Mouse (Mus musculus) hindbrain, postnatal 0 days (tissue): Measurements from ENCODE around the gene Fkbp15. TPM values are rescaled to one million over a fixed set of nuclear protein-coding genes. Genes with fewer than 3 reads are reported as not detected.

Source experiments
- ATAC-seq: fragments of 200-750 bp; cut with Nextera tagmentation; 2 replicates; pipeline ENCODE4 v1.8.0; 2017; ENCODE audit warnings: mild to moderate bottlenecking, moderate TSS enrichment, moderate library complexity
- DNase-seq: peaks from one replicate; pipeline ENCODE4 v3.0.0-alpha.2; 2015; ENCODE audit warnings: low spot score
- H3K27ac ChIP-seq: fragments of 300-500 bp; sonication (generic); 2 replicates; pipeline ENCODE4 v1.5.1; 2014; ENCODE audit warnings: mild to moderate bottlenecking
- H3K27me3 ChIP-seq: fragments of 300-500 bp; sonication (generic); 2 replicates; pipeline ENCODE4 v1.6.1; 2014; ENCODE audit warnings: low read length, mixed read lengths; ENCODE audit not compliant: insufficient read depth
- H3K36me3 ChIP-seq: fragments of 300-500 bp; sonication (generic); 2 replicates; pipeline ENCODE4 v1.6.1; 2014; ENCODE audit warnings: low read length, mixed read lengths; ENCODE audit not compliant: insufficient read depth
- H3K4me1 ChIP-seq: fragments of 300-500 bp; sonication (generic); 2 replicates; pipeline ENCODE4 v1.6.1; 2014; ENCODE audit warnings: antibody characterized with exemption, low read length, mixed read lengths; ENCODE audit not compliant: insufficient read depth
- H3K4me2 ChIP-seq: fragments of 300-500 bp; sonication (generic); 2 replicates; pipeline ENCODE4 v1.6.1; 2014; ENCODE audit warnings: low read depth, mild to moderate bottlenecking, low read length, moderate library complexity, mixed read lengths
- H3K4me3 ChIP-seq: fragments of 300-500 bp; sonication (generic); 2 replicates; pipeline ENCODE4 v1.5.1; 2014; ENCODE audit warnings: low read length
- H3K9ac ChIP-seq: fragments of 300-500 bp; sonication (generic); replicated peaks from 2 replicates; pipeline ENCODE4 v1.6.1; 2014; ENCODE audit warnings: mild to moderate bottlenecking, low read length, moderate library complexity, mixed read lengths
- H3K9me3 ChIP-seq: fragments of 300-500 bp; sonication (generic); 2 replicates; pipeline ENCODE4 v1.6.1; 2016; ENCODE audit warnings: low read length, mixed read lengths
- CTCF ChIP-seq: IDR thresholded peaks from 2 replicates; pipeline ENCODE4 v1.5.1; 2016; ENCODE audit warnings: antibody characterized with exemption, control low read depth, low read depth
- WGBS: fragments of 180-500 bp; shearing (Covaris S2); extraction: QIAGEN DNeasy Blood & Tissue Kit; methylation state at CpG from one replicate; pipeline ENCODE4 v1.1.7; 2014; 5-methylcytosine and 5-hydroxymethylcytosine counted together
- polyA plus RNA-seq: library from polyadenylated mRNA; unstranded; fragments of >200 nt; fragmentation: Nextera tagmentation; extraction: Ambion mirVana; gene quantifications from 2 replicates; pipeline ENCODE4 v1.2.1, GENCODE M21; 2015
- total RNA-seq: library from RNA; depleted of rRNA; stranded (reverse); fragments of >200 nt; gene quantifications from 2 replicates; pipeline ENCODE4 v1.2.3, GENCODE M21; 2014

Fkbp15 gene
- total and polyA plus RNA-seq, 2 experiments from 2014 or later = 22.6 to 38.3 TPM

DNA sequence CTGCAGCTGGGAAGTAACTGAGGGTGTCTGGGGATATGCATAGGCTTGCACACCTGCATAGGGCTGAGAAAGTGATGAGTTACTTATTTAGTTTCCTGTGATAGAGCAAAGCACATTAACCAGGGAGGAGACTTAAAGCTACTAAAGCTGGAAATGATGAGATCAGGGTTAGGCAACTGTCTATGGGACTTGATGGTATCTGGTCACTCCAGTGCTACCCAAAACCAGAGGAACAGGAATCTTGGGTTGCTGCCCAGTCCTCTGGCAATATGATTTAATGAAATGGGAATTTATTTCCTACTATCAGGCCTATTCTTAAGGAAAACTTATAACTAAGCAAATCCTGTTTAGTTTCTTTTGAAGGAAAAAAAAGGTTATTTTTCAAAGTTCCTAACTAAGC lies 34.2 kb downstream of the Fkbp15 start:
- Histone ChIP-seq H3K36me3 (peaks cover 54% of the 10 kb centered on the region), H3K27ac (no peak overlapping the region), H3K4me1 (no peaks in the 10 kb centered on the region), H3K27me3 (no peaks in the 10 kb centered on the region), H3K9me3 (no peaks in the 10 kb centered on the region), H3K4me3 (no peak overlapping the region), H3K4me2 (no peak overlapping the region), H3K9ac (no peak overlapping the region)
- no peak for TF ChIP-seq CTCF
- ATAC-seq = no peak
- DNase-seq = no peak

DNA sequence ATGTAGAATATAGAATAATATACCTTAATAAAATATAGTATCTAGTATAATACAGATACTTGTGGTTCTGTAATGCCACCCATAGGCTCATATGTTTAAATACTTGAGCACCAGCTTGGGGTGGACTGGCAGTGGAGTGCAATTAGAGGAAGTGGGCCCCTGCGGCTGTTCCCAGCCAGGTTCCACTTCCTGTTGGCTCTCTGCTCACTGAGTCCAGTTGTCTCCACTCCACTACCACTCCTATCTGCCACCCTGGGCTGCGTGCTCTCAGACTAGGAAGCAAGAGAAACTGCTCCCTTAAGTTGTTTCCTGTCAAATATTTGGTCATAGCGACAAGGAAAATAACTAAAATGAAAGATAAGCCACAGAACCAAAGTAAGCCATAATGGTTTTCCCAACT lies 37.7 kb downstream of the Fkbp15 start:
- no peak for TF ChIP-seq CTCF
- Histone ChIP-seq H3K4me2 (no peak overlapping the region), H3K4me1 (no peaks in the 10 kb centered on the region), H3K9me3 (no peaks in the 10 kb centered on the region), H3K4me3 (no peak overlapping the region), H3K9ac (no peak overlapping the region), H3K36me3 (peaks cover 64% of the 10 kb centered on the region), H3K27ac (no peak overlapping the region), H3K27me3 (no peaks in the 10 kb centered on the region)
- 83% methylated on average over 3 of the region's 3 CpGs for WGBS
- DNase-seq = no peak
- no peak for ATAC-seq

DNA sequence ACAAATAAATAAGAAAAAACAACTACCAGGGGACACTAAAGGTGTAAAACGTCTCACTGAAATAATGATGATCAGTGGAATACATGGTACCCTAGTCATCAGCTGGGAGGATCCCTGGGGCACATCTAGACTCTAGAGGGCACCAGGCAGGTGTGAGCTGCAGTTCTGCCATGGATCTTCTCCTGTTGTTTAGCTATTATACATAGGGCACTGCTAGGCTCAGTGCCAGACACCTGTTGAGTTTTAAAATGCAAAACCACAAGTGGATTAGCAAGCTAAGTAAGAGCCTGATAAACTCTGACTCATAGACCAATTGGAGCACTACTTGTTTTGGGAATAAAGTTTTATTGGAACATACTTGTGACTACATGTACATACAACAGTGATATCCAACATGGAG lies 42.1 kb downstream of the Fkbp15 start:
- no peak overlapping the region for H3K9ac ChIP-seq
- ATAC-seq = no peak
- TF ChIP-seq CTCF = no peak
- DNase-seq = no peak
- H3K9me3 ChIP-seq = no peaks in the 10 kb centered on the region
- no peak overlapping the region for H3K4me3 ChIP-seq
- H3K4me1 ChIP-seq = no peaks in the 10 kb centered on the region
- 78% methylated on average over 1 of the region's 1 CpGs for WGBS
- H3K27me3 ChIP-seq = no peaks in the 10 kb centered on the region
- H3K36me3 ChIP-seq = peaks cover 52% of the 10 kb centered on the region
- no peak overlapping the region for H3K4me2 ChIP-seq
- no peak overlapping the region for H3K27ac ChIP-seq

DNA sequence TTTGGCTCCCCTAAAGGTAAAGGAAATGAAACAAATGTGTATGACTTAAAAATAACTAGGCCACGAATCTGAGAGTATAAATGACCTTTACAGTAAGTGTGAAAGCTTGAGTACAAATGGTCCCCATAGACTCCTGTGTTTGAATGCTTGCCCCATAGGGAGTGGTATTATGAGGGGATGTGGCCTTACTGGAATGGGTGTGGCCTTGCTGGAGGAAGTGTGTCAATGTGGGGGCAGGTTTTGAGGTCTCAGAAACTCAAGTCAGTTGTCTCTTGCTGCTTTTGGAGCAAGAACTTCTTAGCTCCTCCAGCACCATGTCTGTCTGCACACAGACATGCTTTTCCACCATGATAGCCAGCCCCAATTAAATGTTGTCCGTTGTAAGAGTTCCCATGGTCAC lies 43.9 kb downstream of the Fkbp15 start:
- no peak for TF ChIP-seq CTCF
- H3K4me2 ChIP-seq = no peak overlapping the region
- no peak overlapping the region for H3K27ac ChIP-seq
- H3K4me1 ChIP-seq = no peaks in the 10 kb centered on the region
- no peaks in the 10 kb centered on the region for H3K9me3 ChIP-seq
- H3K27me3 ChIP-seq = no peaks in the 10 kb centered on the region
- peaks cover 53% of the 10 kb centered on the region for H3K36me3 ChIP-seq
- DNase-seq = no peak
- no peak for ATAC-seq
- no peak overlapping the region for H3K9ac ChIP-seq
- 82% methylated on average over 2 of the region's 2 CpGs for WGBS
- no peak overlapping the region for H3K4me3 ChIP-seq

DNA sequence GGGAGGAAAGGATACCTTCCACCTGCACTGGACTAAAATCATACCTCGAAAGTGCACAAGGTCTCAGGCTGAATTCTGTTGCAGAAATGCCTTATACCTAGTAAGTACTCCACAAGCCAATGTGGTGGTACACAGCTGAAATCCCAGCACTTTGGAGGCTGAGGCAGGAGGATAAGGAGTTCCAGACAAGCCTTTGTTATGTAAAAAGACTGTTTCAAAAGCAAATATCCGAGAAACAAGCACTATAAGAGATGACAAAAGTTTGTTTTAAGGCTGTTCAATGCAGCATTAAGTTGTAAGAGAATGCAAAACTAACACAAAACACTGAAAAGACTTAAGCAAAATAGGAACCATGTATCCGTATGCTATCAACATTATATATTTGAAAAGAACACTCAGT lies 45.8 kb downstream of the Fkbp15 start:
- TF ChIP-seq CTCF = no peak
- no peak overlapping the region for H3K4me2 ChIP-seq
- H3K4me1 ChIP-seq = no peaks in the 10 kb centered on the region
- DNase-seq = no peak
- no peak overlapping the region for H3K4me3 ChIP-seq
- H3K27me3 ChIP-seq = no peaks in the 10 kb centered on the region
- 81% methylated on average over 3 of the region's 3 CpGs for WGBS
- no peak overlapping the region for H3K27ac ChIP-seq
- no peaks in the 10 kb centered on the region for H3K9me3 ChIP-seq
- no peak for ATAC-seq
- peaks cover 35% of the 10 kb centered on the region for H3K36me3 ChIP-seq
- H3K9ac ChIP-seq = no peak overlapping the region

DNA sequence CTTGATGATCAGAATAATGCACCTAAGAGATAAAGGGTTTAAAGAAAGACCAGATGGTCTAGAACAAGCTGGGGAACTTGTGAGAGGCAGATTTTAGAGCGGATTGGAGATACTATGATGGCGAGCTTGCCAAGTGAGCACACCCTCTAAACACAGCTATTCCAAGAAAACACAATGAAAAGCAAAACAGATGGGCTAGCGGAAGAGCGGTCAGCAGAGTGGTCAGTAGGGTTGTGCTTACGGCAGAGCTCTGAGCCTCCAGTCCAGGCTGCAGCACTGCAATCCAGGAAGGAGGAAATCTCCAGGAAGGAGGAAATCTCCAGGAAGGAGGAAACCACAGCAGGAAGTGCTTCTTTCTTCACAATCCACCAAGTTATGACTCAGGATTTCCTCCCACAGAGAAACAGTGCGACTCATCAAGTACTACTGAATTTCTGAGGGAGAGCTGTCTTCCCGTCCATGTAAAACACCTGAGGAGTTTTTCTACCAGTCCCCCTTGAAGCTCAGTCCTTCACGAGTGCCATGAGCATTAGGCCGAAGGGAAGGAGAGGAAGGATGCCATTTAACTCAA lies 46.6 kb downstream of the Fkbp15 start:
- Histone ChIP-seq H3K4me1 (no peaks in the 10 kb centered on the region), H3K36me3 (peaks cover 27% of the 10 kb centered on the region), H3K27ac (no peak overlapping the region), H3K27me3 (no peaks in the 10 kb centered on the region), H3K4me3 (no peak overlapping the region), H3K9me3 (no peaks in the 10 kb centered on the region), H3K9ac (no peak overlapping the region), H3K4me2 (no peak overlapping the region)
- no peak for TF ChIP-seq CTCF
- ATAC-seq (no peak), DNase-seq (no peak)
- 90% methylated on average over 9 of the region's 9 CpGs for WGBS

GRCm38 (mm10) chr4:62312821-62313220 lies 47.5 kb downstream of the Fkbp15 start:
- no peaks in the 10 kb centered on the region for H3K9me3 ChIP-seq
- WGBS = 86% methylated on average over 2 of the region's 2 CpGs
- ATAC-seq = no peak
- no peak overlapping the region for H3K4me3 ChIP-seq
- H3K27ac ChIP-seq = no peak overlapping the region
- H3K4me2 ChIP-seq = no peak overlapping the region
- no peak overlapping the region for H3K9ac ChIP-seq
- peaks cover 24% of the 10 kb centered on the region; the same call in 1 of the 2 replicates for H3K36me3 ChIP-seq
- TF ChIP-seq CTCF = no peak
- no peaks in the 10 kb centered on the region for H3K4me1 ChIP-seq
- H3K27me3 ChIP-seq = no peaks in the 10 kb centered on the region
- DNase-seq = no peak
